Mouse (Mus musculus) megakaryocyte, embryonic 14.5 days (primary cell): ENCODE results near the gene Uck2. TPM values are rescaled to one million over a fixed set of nuclear protein-coding genes. Genes with fewer than 3 reads are reported as not detected.

Experiments used
- H3K27me3 ChIP-seq: replicated peaks from 2 replicates; pipeline ENCODE3; 2012; ENCODE audit warnings: inconsistent platforms
- H3K36me3 ChIP-seq: replicated peaks from 2 replicates; pipeline ENCODE3; 2012; ENCODE audit warnings: low read length, inconsistent platforms, mixed read lengths
- H3K4me1 ChIP-seq: 2 replicates; pipeline ENCODE4 v1.6.1; 2012; ENCODE audit warnings: inconsistent platforms
- H3K4me3 ChIP-seq: replicated peaks from 2 replicates; pipeline ENCODE3; 2012; ENCODE audit warnings: moderate library complexity, mild to moderate bottlenecking, inconsistent platforms
- H3K9me3 ChIP-seq: 2 replicates; pipeline ENCODE4 v1.6.1; 2012; ENCODE audit warnings: inconsistent platforms
- FLI1 ChIP-seq: IDR thresholded peaks from 2 replicates; pipeline ENCODE4 v1.6.1; 2012; ENCODE audit warnings: low read length, inconsistent platforms, mixed read lengths
- GATA1 ChIP-seq: IDR thresholded peaks from 3 replicates; pipeline ENCODE4 v1.6.1; 2012; ENCODE audit warnings: mixed read lengths, low read length, inconsistent platforms, borderline replicate concordance
- polyA plus RNA-seq: library from polyadenylated mRNA; stranded (reverse); fragments of >175 nt; gene quantifications from 2 replicates; pipeline ENCODE4 v1.2.3, GENCODE M21; 2012; ENCODE audit warnings: low replicate concordance; ENCODE audit not compliant: insufficient read depth

Uck2 gene
- polyA plus RNA-seq, 1 experiment, result 367 TPM

DNA sequence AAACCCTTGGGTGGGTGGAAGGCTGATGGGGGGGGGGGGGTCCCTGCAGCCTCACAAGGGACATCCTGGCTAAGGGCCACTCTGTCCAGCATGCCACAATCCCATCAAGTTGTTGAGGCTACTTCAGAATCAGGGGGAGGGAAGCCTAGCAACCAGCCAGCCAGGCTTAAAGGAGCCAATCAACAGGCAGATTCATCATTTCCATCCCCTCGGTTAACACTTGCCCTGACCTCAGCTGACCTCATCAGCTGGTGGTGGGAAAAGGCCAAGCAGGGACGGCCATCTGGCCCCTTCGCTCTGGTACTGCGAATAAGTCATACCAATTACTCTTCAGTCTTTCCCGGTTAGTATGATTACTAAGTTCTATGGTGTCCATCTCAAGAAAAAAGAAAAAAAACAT lies 44.8 kb downstream of the Uck2 start:
- TF ChIP-seq FLI1 (no peak), GATA1 (no peak)
- Histone ChIP-seq H3K36me3 (peaks cover 49% of the 10 kb centered on the region), H3K4me1 (peaks cover 80% of the 10 kb centered on the region), H3K27me3 (no peaks in the 10 kb centered on the region), H3K9me3 (no peaks in the 10 kb centered on the region), H3K4me3 (peak overlapping the region; percentile 5)

- H3K4me1 ChIP-seq, result peaks cover 78% of the 10 kb centered on the region
- no peak overlapping the region for H3K4me3 ChIP-seq
These were observed 45.2 kb downstream of the Uck2 start for GRCm38 (mm10) chr1:167239916-167240315.

DNA sequence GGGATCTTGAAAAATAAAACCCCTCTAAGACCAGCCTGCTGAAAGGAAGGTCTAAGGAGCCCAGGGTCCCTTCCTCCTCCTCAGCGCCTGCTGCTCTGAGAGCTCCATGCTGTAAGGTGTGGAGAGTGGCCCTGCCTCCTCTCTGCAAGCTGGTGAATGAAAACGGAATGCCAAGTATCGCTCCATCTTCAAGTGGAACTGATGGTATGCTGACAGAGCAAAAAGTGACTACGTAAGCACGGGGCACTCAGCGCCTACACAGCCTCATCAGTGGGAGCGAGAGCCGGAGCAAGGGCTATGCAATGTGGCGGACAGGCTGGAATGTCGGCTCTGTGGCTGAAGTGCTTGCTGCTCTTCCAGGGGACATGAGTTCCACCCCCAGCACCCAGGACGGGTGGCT lies 47.3 kb downstream of the Uck2 start:
- no peaks in the 10 kb centered on the region for H3K9me3 ChIP-seq
- peak overlapping the region; percentile 6 for H3K4me3 ChIP-seq
- H3K4me1 ChIP-seq, result peaks cover 72% of the 10 kb centered on the region
- TF ChIP-seq FLI1 (no peak), GATA1 (no peak)
- peaks cover 69% of the 10 kb centered on the region for H3K36me3 ChIP-seq
- no peaks in the 10 kb centered on the region for H3K27me3 ChIP-seq

More at GRCm38 (mm10) chr1:167239916-167240315, 45.2 kb downstream of the Uck2 start:
- Histone ChIP-seq H3K36me3 (peaks cover 54% of the 10 kb centered on the region), H3K9me3 (no peaks in the 10 kb centered on the region), H3K27me3 (no peaks in the 10 kb centered on the region)
- TF ChIP-seq GATA1 (no peak), FLI1 (no peak)

DNA sequence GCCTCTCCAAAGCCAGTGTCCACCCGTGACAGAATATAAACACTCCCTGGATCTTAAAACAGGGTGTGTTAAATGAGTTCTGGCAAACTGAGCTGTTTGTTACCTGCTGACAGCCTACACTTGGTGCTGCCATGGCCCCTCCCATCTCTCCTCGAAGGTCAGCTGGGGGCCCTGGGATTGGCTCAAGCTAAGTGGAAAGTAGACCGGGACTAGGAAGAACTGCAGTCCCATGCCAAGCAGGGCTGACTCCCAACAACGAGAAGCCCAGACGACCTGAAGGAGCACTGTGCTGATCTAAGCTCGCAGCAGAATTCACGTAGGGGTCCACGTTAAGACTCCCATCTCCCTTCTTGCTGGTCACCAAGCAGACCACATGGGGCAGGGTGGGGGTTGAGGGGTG lies 48.3 kb downstream of the Uck2 start:
- Histone ChIP-seq H3K4me1 (peaks cover 72% of the 10 kb centered on the region), H3K4me3 (no peak overlapping the region), H3K36me3 (peaks cover 79% of the 10 kb centered on the region), H3K27me3 (no peaks in the 10 kb centered on the region), H3K9me3 (no peaks in the 10 kb centered on the region)
- TF ChIP-seq GATA1, result no peak
- no peak for TF ChIP-seq FLI1

- Histone ChIP-seq H3K4me1 (peaks cover 66% of the 10 kb centered on the region), H3K4me3 (no peak overlapping the region), H3K9me3 (no peaks in the 10 kb centered on the region), H3K36me3 (peaks cover 93% of the 10 kb centered on the region), H3K27me3 (no peaks in the 10 kb centered on the region)
- TF ChIP-seq GATA1, result no peak
These were observed 50.8 kb downstream of the Uck2 start for GRCm38 (mm10) chr1:167234344-167234743.

DNA sequence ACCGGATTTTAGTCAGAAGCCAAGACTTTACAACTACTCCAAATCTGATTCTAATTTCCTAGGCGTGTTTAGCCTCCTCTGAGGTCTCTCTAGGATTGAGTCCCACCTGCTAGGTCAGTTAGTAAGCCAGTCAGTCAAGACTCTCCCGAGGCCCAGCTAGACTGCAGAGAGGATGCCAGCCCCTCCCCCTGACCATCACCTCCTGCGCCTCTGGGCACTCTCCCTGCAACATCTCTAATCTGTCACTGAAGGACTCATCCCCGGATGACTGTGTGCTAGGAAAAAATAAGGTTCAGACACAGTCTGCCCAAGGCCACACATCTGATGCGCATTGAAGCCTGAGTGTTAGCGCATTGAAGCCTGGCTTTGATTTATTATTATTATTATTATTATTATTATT lies 52.2 kb downstream of the Uck2 start:
- TF ChIP-seq GATA1 (no peak), FLI1 (no peak)
- Histone ChIP-seq H3K36me3 (peaks cover 97% of the 10 kb centered on the region), H3K4me3 (no peak overlapping the region), H3K4me1 (peaks cover 59% of the 10 kb centered on the region), H3K9me3 (no peaks in the 10 kb centered on the region), H3K27me3 (no peaks in the 10 kb centered on the region)

GRCm38 (mm10) chr1:167231612-167232283 lies 53.4 kb downstream of the Uck2 start:
- Histone ChIP-seq H3K4me3 (no peak overlapping the region), H3K27me3 (no peaks in the 10 kb centered on the region), H3K36me3 (peaks cover 97% of the 10 kb centered on the region), H3K9me3 (no peaks in the 10 kb centered on the region), H3K4me1 (peaks cover 51% of the 10 kb centered on the region)
- TF ChIP-seq FLI1, result no peak
- no peak for TF ChIP-seq GATA1

- peak overlapping the region; percentile 56 for H3K4me3 ChIP-seq
- TF ChIP-seq FLI1, result no peak
- TF ChIP-seq GATA1, result no peak
- peaks cover 97% of the 10 kb centered on the region for H3K36me3 ChIP-seq
- peaks cover 54% of the 10 kb centered on the region for H3K4me1 ChIP-seq
- no peaks in the 10 kb centered on the region for H3K9me3 ChIP-seq
- no peaks in the 10 kb centered on the region for H3K27me3 ChIP-seq
These were observed 54.0 kb downstream of the Uck2 start for GRCm38 (mm10) chr1:167230930-167231611.

DNA sequence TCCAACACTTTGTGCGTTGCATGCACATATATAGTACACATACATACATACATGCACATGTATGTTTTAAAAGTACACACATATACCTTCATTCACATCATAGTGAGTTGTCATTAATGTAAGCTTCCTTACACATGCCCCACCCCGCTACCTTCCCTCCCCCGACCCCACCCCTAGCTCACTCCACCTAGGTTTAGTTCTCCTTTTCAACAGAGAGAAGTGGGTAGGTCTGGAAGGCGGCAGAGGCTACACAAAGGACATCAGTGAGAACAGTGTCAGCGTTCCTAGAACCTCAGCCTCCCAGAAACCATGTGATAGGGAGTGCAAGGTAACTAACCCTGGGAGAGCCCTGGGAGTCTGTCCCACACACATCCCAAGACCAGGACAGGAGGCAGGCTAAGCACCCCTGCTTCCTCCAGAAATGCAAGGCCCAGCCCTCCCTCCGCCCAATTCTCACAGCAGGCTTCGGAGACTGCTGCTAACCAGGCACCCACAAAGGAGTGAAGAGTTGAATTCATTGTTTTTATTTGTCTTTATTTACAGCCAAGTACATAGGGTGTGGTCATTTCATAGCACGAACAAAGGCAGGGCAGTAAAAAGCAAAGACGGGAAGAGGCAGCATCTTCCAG lies 62.6 kb downstream of the Uck2 start:
- Histone ChIP-seq H3K4me1 (peaks cover 14% of the 10 kb centered on the region), H3K9me3 (peaks cover 5% of the 10 kb centered on the region), H3K36me3 (peaks cover 50% of the 10 kb centered on the region), H3K27me3 (peaks cover 10% of the 10 kb centered on the region), H3K4me3 (no peak overlapping the region)
- TF ChIP-seq GATA1 (no peak), FLI1 (no peak)

GRCm38 (mm10) chr1:167220303-167221174 lies 64.6 kb downstream of the Uck2 start:
- no peak for TF ChIP-seq GATA1
- no peak for TF ChIP-seq FLI1
- peaks cover 13% of the 10 kb centered on the region for H3K27me3 ChIP-seq
- peaks cover 5% of the 10 kb centered on the region for H3K9me3 ChIP-seq
- peak overlapping the region; percentile 34 for H3K4me3 ChIP-seq
- H3K4me1 ChIP-seq, result peaks cover 11% of the 10 kb centered on the region
- H3K36me3 ChIP-seq, result peaks cover 31% of the 10 kb centered on the region
